Mouse (Mus musculus) kidney, embryonic 14.5 days (tissue): Measurements from ENCODE around the gene Vmn2r50. TPM values are rescaled to one million over a fixed set of nuclear protein-coding genes. Genes with fewer than 3 reads are reported as not detected.
"Not testable (repeated sequence)": the region's sequence is repeated elsewhere in the genome, so short reads cannot be mapped to it uniquely, and the experiment has no call there.

Source experiments
- ATAC-seq: fragments of 200-750 bp; cut with Nextera tagmentation; 2 replicates; pipeline ENCODE4 v1.8.0; 2017; ENCODE audit warnings: moderate number of reproducible peaks, mild to moderate bottlenecking, moderate TSS enrichment, moderate library complexity; ENCODE audit not compliant: low FRiP score, low TSS enrichment
- H3K27ac ChIP-seq: fragments of 300-500 bp; sonication (generic); 2 replicates; pipeline ENCODE4 v1.5.1; 2014; ENCODE audit warnings: low read depth, mild to moderate bottlenecking, low read length, moderate library complexity, mixed read lengths
- H3K27me3 ChIP-seq: fragments of 300-500 bp; sonication (generic); 2 replicates; pipeline ENCODE4 v1.6.1; 2014; ENCODE audit warnings: mild to moderate bottlenecking, low read length; ENCODE audit not compliant: control insufficient read depth, insufficient read depth
- H3K36me3 ChIP-seq: fragments of 300-500 bp; sonication (generic); 2 replicates; pipeline ENCODE4 v1.6.1; 2014; ENCODE audit warnings: low read length, mixed read lengths; ENCODE audit not compliant: control insufficient read depth, insufficient read depth
- H3K4me1 ChIP-seq: fragments of 300-500 bp; sonication (generic); 2 replicates; pipeline ENCODE4 v1.6.1; 2014; ENCODE audit warnings: low read length, mixed read lengths; ENCODE audit not compliant: control insufficient read depth, insufficient read depth
- H3K4me2 ChIP-seq: fragments of 300-500 bp; sonication (generic); replicated peaks from 2 replicates; pipeline ENCODE4 v1.6.1; 2014; ENCODE audit warnings: low read depth, mild to moderate bottlenecking, low read length
- H3K4me3 ChIP-seq: fragments of 300-500 bp; sonication (generic); 2 replicates; pipeline ENCODE4 v1.5.1; 2014; ENCODE audit warnings: mild to moderate bottlenecking, low read length
- H3K9ac ChIP-seq: fragments of 300-500 bp; sonication (generic); 2 replicates; pipeline ENCODE4 v1.6.1; 2014; ENCODE audit warnings: low read depth, mild to moderate bottlenecking, low read length, moderate library complexity
- H3K9me3 ChIP-seq: fragments of 300-500 bp; sonication (generic); 2 replicates; pipeline ENCODE4 v1.6.1; 2016; ENCODE audit warnings: low read length; ENCODE audit not compliant: control insufficient read depth
- WGBS: fragments of 180-500 bp; shearing (Covaris S2); extraction: QIAGEN DNeasy Blood & Tissue Kit; methylation state at CpG from one replicate; pipeline ENCODE4 v1.1.7; 2014; 5-methylcytosine and 5-hydroxymethylcytosine counted together
- polyA plus RNA-seq: library from polyadenylated mRNA; unstranded; fragments of >200 nt; fragmentation: Nextera tagmentation; extraction: Ambion mirVana; gene quantifications from 2 replicates; pipeline ENCODE4 v1.2.1, GENCODE M21; 2014

Vmn2r50 gene
- not detected in 2 replicates for polyA plus RNA-seq

- ATAC-seq, H3K4me3 ChIP-seq, H3K27ac ChIP-seq, H3K4me2 ChIP-seq, H3K27me3 ChIP-seq, H3K4me1 ChIP-seq, H3K36me3 ChIP-seq, H3K9ac ChIP-seq, H3K9me3 ChIP-seq: not testable (repeated sequence)
Observed at GRCm38 (mm10) chr7:10053196-10053595, at the start of gene Vmn2r50. Gene Vmn2r50, minus strand, starts transcription at chr7:10053296.

GRCm38 (mm10) chr7:9992157-9992556 lies 60.9 kb downstream of the Vmn2r50 start, which contains the start of gene Vmn2r49:
Gene Vmn2r49, minus strand, starts transcription at chr7:9992257.
- H3K4me1 ChIP-seq, H3K27me3 ChIP-seq, H3K4me2 ChIP-seq, H3K9me3 ChIP-seq, H3K27ac ChIP-seq, H3K9ac ChIP-seq, H3K4me3 ChIP-seq, ATAC-seq, H3K36me3 ChIP-seq: not testable (repeated sequence)
- WGBS = no CpG with 5 or more reads among the region's 2 CpGs

Other genes starting within 250 kb of the Vmn2r50 start
- gene Vmn2r47, start 212.0 kb downstream of the Vmn2r50 start, polyA plus RNA-seq = not detected in 2 replicates
- gene Vmn2r48, start 99.7 kb downstream of the Vmn2r50 start, polyA plus RNA-seq = not detected in 2 replicates
- gene Vmn2r49, start 61.0 kb downstream of the Vmn2r50 start, polyA plus RNA-seq = not detected in 2 replicates
- gene Vmn2r51, start 52.4 kb upstream of the Vmn2r50 start, polyA plus RNA-seq = not detected in 2 replicates
- gene Vmn2r52, start 123.3 kb upstream of the Vmn2r50 start, polyA plus RNA-seq = not detected in 2 replicates
- not detected in 2 replicates for gene Vmn1r66, start 224.7 kb upstream of the Vmn2r50 start, polyA plus RNA-seq